Mouse (Mus musculus) activated CD4-positive, CD25-positive, alpha-beta regulatory T cell, adult 4 months (primary cell): Measurements from ENCODE around the gene Serpina3k. TPM values are rescaled to one million over a fixed set of nuclear protein-coding genes. Genes with fewer than 3 reads are reported as not detected.
"Not testable (repeated sequence)": the region's sequence is repeated elsewhere in the genome, so short reads cannot be mapped to it uniquely, and the experiment has no call there.

Experiments
- ATAC-seq: one replicate; pipeline ENCODE4 v1.8.0; 2017
- polyA plus RNA-seq, 2 experiments: library from polyadenylated mRNA; unstranded; fragments of 100-300 nt; shearing (Covaris generic); gene quantifications; one replicate each; pipeline ENCODE4 v1.2.1; 2017

The Serpina3k gene
- polyA plus RNA-seq, 2 experiments from 2014 or later: not detected

GRCm38 (mm10) chr12:104391057-104391456 is 52.8 kb downstream of the Serpina3k start:
- not testable (repeated sequence) for ATAC-seq

Other genes starting within 250 kb of the Serpina3k start
- not detected for gene Serpina5, start 237.4 kb upstream of the Serpina3k start, polyA plus RNA-seq
- not detected for gene Serpina3a, start 225.8 kb upstream of the Serpina3k start, polyA plus RNA-seq
- not detected for gene Serpina3b, start 210.5 kb upstream of the Serpina3k start, polyA plus RNA-seq
- not detected for gene Serpina3c, start 184.6 kb upstream of the Serpina3k start, polyA plus RNA-seq
- gene Serpina3f, start 123.9 kb upstream of the Serpina3k start, polyA plus RNA-seq: 10 to 100 TPM; 13.8 to 14.1 TPM
- 100 to 1,000 TPM; 212 to 230 TPM for gene Serpina3g, start 102.2 kb upstream of the Serpina3k start, polyA plus RNA-seq
- not detected for gene Serpina3i, start 75.4 kb upstream of the Serpina3k start, polyA plus RNA-seq
- not detected for gene Serpina3j, start 23.9 kb upstream of the Serpina3k start, polyA plus RNA-seq
- not detected for gene Serpina3m, start within 50 bp of the Serpina3k start, polyA plus RNA-seq
- gene Serpina3n, start 68.2 kb downstream of the Serpina3k start, polyA plus RNA-seq: not detected
- gene Gsc, start 134.8 kb downstream of the Serpina3k start, polyA plus RNA-seq: not detected